Mouse (Mus musculus): ENCODE results near the gene Ldhc.
A peak's percentile ranks its signal among the peaks of the same experiment; 100 is the strongest.
"Not testable (repeated sequence)": the region's sequence is repeated elsewhere in the genome, so short reads cannot be mapped to it uniquely, and the experiment has no call there.

Gene Ldhc

DNA sequence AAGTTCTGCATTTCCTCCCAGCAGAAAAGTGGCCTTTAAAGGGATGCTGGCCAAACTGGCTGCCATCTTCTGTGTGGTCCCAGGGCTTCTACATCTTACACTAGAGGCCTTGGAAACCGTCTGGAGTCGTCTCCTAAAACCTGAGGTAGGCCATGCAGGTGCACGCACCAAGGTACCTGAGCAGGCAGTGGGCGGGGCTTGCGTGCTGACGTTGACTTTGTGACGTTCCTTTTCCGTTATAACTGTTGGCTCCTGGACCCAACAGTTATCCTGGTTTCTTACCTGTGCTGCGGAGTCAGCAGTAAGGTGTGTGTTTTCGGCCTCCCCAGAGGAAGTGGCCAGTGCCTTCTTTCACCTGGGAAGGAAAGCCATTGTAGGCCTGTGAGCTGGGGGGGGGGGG lies at the start of gene Ldhc:
Gene Ldhc (plus strand): TSS at position 208 of the 400 bp plus-strand sequence.
- DNase-seq = no peak

DNA sequence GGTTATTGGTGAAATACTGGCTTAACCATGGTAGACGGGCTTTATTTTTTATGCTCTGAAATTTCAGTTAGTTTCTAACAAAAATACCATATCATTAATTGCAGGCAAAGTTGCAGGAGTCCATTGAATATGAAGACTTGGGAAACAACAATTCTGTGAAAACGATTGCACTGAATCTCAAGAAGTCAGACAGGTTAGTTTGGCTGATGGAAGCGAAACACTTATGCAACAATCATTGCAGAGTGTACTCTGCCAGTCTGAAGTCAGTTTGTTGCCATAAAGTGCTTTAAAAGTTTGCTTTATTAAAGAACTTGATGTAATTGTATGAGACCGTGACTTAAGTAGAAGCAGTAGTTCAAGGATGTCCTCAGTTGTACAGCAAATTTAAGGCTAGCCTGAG lies 47.0 kb upstream of the Ldhc start:
- DNase-seq = no peak

DNA sequence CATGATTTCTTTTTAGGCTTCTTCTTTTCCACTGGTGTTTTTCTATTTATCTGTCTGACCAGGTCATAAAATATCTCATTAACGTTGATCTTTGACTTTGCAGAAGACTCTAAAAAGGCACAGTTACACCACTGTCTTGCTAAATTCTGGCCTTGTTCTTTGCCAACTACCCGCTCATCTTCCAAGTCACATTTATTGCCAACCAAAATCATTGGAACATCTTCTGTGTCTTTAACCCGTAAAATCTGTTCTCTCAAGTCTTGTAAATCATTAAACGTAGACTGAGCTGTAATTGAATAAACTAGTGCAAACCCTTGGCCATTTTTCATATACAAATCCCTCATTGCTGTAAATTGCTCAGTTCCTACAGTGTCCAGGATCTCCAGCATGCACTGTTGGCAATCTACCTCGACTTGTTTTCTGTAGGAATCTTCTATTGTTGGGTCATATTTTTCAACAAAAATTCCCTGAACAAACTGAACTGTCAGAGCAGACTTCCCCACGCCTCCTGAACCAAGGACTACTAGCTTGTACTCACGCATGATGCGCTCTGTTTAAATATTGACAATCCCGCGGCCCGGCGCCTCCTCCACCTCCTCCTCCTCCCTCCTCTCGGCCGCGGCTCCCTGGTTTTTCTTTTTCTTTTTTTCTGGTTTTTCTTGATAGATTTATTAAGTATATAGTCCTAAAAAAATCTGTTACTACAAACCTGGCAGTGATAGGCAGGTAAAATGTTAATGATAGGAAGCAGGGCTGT lies 39.9 kb upstream of the Ldhc start:
- DNase-seq = not testable (repeated sequence)

DNA sequence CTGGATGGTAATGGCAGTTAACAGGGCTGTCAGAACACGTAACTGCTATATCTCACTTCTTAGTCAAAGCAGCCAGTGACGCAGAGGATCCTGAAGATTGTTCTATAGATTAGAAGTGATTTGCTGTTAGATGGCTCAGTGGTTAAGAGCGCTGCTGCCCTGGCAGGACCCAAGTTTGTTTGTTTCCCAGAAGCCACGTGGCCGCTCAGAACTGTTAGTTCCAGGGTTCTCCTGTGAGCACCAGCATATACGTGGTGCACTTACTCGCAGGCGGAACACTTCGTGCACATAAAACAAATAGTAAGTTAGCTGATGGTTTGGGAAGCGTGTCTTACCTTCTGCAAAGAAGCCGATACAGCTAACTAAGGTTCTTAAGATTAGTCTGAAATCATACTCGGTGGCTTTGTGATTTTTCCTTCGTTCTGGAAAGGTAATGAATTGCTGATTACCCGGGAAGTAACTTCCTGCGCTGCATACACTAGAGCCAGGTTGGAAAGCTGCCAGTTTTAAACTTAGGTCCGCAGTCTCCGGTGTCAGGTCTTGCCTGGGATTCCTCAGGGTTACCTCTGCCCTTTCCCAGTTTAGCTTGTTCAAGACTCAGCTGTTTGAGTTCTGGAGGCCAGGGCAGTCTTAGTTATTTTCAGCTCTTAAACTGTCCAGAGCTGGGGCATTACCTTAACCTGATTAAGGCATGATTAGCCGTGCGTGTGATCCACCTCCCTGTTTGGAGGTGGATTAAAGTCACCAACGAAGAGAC lies 33.8 kb upstream of the Ldhc start:
- DNase-seq = no peak

DNA sequence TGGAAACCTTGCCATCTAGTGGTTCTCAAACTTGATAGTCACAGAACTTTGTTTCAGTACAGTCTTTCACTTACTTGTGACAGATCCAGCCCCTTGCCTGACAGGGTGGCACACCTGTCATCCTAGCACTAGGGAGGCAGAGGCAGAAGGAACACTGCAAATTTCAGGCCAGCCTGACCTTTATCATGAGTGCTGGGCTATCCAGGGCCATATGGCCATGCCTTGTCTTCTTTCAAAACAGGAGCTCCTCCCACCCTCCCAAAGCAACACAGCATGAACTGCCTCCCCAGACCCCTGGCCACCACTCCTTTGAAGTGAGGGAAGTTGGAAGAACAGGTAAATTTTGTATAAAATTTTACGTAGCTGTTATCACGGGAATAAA lies 33.2 kb upstream of the Ldhc start:
- no peak for DNase-seq

DNA sequence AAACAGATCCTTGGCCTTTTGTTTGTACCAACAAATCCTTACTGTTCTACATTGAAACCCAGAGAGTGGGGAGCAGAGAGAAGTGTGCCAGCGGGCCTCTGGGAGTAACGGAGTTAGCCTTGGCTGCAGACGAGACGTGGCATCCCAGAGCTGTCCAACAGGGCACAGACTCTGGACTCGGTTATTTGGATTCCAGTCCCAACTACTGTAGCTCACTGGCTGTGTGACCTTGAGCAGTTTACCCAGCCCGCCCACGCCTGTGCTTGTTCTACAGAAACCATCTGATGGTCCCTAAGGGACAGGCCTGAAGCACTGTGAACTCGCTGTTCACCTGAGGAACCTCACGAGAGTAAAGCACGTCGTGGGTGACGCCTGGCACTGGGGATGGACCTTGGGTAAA lies 31.1 kb upstream of the Ldhc start:
- DNase-seq = no peak

DNA sequence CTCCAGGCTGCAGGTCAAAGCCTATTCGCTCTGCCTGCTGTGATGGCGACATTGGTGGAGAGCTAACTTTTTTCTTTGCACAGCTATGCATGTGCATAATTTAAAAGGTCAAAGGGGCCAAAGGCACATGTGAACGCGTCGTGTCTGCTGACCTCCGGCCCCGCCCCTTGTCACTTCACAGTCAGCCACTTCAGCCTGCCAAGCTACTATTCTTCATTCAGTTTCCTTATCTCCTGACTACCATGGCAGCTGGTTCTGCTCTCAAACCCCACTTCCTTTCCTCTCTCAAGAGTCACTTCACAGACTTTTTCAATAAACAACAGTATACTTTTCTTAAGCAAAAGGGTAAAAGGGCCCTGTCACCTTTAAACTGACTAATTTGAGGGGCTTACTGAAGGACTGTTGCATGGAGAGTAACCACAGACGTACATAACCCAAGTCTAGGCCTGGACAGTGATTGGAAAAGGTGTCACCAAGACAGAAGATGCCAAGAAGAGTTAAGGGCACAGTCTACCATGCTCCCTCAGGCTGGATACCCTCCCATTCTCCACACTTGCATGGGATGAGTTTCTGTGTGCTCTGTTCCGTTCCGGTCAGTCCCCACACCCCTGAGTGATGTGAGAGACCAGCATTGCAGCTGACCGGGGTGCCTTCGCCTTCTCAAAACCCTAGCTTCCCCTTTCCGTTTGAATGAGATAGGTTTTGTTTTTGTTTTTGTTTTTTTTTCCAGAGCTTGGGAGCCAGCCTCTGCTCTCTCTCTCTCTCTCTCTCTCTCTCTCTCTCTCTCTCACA lies 30.0 kb upstream of the Ldhc start:
- no peak for DNase-seq

DNA sequence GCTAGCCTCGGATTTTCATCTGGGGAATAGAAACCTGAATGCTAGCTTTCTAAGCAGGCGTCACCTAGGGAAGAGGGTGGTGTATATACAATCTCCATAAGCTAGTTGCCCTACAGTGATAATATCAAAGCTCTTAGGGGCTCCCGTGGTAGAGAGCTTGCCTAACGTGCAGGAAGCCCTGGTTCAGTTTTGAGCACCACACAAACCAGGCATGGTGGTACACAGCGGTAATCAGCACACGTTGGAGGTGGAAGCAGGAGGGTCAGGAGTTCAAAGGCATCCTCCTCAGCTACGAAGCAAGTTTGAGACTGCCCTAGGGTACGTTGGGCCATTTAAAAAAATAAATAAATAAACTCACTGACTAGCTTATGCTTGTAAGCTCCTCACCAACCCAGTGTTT lies 29.3 kb upstream of the Ldhc start:
- no peak for DNase-seq

DNA sequence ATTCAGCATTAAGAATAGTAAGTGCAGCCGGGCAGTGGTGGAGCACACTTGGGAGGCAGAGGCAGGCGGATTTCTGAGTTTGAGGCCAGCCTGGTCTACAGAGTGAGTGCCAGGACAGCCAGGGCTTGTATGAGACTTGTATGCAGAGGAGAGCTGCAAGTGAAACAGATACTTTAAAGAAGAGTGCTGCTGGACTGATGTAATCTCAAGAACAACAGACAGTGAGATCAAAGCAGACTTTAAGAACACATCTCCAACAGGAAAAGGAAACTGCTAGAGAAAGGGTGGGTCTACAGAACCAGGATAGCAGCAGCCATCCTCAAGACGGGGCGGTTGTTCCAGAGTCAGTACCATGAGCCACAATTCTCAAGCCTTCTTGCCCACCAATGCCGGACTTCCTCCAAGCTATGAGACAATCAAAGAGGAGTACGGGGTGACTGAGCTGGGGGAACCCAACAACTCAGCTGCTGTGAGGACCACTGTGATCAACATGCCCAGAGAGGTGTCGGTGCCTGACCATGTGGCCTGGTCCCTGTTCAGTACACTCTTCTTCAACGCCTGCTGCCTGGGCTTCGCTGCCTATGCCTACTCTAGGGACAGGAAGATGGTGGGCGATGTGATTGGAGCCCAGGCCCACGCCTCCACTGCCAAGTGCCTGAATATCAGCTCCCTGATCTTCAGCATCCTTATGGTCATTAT lies 28.7 kb upstream of the Ldhc start:
- not testable (repeated sequence) for DNase-seq

DNA sequence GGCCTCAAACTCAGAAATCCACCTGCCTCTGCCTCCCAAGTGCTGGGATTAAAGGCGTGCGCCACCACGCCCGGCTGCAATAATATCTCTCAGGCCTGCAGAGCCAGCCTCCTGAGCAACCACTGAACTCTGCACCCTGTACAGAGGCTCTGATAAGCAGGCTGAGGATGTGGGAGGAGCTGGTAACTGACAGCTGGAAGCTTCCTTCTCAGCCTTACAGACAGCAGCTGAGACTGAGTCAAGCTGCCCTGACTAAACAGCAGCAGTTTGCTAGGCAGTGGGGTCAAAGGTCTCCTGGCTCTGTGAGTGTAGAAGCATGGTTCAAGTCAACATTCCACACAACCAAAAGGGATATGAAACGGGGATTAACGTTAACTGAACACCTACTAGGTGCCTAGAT lies 27.7 kb upstream of the Ldhc start:
- DNase-seq = no peak

DNA sequence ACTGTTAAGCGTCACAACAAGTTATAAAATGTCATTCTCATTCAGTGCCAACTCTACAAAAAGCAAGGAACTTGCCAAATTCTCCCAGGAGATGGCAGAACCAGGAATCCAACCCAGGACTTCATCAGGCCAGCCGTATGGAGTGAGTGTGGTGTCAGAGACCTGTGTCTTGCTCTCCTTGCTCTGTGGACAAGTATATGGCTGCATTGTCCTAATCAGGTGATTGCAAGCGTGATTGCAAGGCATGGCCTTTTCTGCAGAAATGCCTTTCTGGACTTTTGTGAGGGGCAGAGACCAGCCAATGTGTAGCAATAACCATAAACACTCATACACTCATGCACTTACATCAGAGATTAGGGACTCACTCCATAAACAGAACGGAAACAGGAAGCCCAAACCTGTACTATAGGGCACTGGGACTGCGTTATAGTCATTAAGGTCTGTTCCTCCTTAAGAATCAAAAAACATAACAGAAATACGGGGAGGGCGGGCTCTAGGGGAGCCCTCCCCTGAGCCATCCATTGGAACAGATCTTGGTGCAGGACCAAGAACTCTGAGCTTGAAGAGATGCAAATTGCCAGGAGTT lies 27.2 kb upstream of the Ldhc start:
- no peak for DNase-seq

DNA sequence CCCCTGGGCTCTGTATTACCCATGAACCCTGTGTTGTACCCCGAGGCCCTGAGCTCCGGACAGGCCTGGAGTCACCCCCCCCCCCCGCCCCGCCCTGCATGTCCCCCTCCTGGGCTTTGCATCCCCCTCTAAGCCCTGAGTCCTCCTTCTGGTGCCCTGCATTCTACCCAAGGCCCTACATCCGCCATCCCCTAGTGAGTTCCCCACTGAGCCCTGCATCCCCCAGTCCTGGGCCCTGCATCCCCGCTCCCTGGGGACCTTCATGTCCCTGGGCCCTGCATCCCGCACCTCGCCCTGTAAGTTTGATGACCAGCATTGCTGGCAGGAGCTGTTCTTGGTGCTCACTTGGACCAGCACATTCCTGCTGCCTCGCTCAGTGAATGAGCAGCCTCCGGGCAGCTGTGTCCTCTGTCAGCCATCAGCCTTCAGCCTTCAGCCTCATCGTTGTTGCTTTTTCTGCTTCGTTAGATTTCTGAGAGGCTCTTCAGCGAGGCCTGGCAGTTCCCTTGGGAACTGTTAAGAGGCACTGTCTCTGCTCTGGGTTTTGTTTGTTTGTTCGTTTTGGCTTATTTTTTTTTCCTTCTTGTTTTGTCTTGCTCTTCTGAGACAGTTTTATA lies 25.9 kb upstream of the Ldhc start:
- DNase-seq = no peak

DNA sequence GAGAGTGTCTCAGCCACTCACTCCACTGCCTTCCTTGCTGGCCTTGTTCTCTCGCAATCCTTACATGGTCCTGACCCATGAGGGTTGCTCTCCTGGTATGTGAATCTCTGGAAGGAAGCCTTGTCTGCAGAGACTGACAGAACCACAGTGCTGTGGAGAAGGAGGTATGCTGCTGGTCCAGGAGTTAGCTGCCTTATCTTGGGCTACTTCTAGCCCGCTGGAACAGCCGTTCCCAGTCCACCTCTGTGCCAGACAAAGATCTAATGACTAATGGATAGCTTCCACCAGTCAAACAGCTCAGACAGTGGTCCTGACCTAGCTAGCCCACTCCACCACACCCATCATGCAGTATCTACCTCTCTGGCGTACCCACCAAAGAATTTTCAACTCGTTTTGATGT lies 24.6 kb upstream of the Ldhc start:
- DNase-seq = no peak

DNA sequence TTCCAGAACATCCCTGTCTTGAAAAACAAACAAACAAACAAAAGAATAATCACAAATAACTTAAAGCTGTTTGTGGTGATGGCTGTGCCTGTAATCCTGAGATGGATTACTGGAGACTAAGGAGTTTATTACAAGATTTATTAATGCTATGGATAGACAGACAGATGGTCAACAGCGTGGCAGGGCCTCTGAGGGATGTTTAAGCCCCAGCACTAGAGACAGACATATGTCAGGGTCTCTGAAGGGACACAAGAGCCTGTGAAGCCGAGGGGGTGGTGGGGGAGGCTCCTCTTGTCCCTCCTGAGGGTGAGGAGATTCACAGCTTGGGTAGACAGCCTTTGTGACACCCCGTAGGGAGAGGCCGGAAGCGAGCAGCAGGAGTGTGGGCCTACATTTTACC lies 23.9 kb upstream of the Ldhc start:
- no peak for DNase-seq

DNA sequence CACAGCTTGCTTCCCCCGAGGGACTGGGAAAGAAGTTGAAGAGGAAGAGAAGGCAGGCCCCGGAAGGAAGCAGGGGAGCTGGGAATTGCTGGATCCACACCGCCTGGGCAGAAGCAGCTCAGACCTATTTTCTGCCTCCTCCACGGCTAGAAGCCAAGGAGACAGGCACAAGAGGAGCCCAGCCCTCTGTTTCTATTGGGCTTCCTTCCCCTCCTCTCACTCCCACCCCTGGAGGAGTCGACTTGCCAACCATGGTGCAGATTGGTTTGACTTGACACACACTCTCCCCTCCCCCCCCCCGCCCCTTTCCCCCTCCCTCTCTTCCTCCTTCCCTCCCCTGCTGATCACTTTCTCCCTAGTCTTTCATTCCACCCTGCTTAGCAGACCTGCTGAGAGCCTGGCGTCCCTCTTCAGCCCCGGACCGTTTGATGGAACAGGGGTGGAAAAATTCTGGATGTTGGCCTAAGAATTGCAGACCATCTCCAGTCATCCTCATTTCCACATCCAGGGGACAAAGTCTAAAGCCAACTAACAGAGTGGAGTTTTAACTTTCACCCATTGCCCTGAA lies 22.8 kb upstream of the Ldhc start:
- DNase-seq = no peak

DNA sequence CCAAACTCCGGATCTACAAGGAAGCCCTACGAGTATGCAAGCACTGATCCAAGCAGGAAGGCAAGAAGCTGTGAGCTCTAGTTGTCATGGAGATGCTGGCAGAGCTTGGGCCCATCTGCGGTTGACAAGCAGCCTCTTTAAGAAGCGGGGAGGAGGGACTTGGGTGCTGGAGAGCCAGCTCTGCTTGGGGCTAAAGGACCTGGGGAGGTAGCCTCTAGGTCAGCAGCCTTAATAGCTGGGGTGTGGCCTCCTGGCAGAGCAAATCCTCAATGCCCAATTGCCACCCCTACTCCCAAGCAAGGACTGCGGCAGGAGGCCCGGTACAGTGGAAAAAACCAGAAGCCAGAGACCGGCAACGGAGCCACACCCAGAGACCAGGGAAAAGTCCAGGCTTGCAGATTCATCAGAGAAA lies 22.1 kb upstream of the Ldhc start:
- DNase-seq = peak; percentile 69

DNA sequence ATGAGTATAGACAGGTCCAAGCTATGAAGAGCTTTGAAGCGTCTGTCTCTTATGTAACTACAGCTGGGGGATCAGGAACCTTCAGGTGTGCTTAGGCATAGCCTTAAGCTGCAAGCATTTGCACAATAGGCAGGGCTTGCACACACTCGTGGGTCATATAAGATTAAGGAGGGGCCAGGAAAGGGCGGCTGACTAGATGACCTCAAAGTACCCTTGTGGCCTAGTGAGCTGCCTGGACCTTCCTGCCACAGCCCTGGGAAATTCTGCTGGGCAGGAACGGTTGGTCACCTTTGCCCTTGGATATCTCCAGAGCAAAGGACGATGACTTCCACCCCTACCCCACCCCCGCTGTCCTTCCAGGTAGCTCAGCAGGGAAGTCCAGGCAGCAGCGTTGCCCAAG lies 21.6 kb upstream of the Ldhc start:
- DNase-seq = no peak

DNA sequence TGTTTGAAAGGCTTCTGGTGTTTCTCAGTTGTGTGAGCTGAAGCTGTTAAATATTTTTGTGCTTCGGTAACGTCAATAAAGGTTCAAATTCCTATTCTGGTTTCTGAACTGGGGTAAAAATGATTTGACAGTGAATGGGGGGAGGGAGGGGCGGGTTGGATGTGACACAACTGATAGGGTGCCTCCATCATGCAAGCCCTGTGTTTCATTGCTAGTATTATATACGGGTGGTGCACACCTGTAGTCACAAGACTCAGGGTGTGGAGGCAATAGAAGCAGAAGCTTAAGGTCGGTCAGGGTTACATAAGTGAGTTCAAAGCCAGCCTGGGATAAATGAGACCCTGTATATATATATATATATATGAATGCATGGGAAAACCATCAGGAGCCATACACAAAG lies 21.1 kb upstream of the Ldhc start:
- no peak for DNase-seq

DNA sequence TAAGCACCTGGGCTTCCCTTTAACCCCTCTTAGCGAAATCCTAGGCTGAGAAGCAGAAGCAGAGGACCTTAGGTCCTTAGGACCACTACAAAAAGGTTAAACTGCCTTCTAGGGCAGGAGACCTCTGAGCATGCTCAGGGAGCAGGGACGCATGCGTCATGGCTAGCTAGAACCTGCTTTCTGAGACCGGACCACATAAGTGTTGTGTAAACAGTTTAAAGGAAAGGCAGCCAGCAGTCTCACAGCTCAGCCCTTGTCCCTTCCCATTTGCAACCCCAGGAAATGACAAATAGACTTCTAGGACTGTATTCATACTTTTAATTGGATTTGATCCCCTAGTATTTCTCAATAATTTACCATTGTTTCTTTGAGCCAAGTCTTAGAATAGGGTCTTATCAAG lies 20.7 kb upstream of the Ldhc start:
- DNase-seq = no peak

DNA sequence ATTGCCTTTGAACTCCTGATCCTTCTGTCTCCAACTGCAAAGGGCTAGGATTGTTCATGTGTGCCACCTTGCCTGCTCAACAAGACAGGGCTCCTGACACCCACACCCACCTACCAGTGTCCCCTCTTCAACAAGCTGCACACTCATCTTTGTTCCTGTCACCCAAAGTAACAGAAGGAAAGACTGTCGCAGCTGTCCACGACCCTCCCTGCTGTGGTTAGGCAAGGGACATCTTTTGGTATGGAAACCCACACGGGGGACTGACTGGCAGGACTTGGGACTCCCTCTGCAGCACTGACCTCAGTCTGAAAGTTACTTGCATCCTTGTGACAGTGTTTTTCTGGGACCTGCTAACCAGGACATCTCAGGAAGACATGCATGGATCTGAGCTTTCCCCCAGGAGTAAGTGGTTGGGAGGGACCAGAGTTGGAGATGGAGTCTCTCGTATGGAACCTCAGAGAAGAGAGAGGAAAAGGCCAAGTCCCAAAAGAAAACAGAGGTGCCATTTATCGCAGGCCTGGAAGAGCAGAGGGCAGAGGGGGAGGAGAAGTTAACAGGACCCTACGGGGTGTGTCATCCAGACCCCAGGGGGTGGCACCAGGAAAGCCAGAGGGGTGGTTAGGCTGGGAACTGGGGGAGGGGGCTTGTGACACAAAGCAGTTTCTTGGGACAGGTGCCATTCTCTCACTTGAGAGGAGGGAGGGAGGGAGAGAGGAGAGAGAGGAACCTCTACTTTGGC lies 20.0 kb upstream of the Ldhc start, which contains the start of gene Ldha:
Gene Ldha (plus strand): TSS at position 689 of the 739 bp plus-strand sequence.
- DNase-seq = no peak

DNA sequence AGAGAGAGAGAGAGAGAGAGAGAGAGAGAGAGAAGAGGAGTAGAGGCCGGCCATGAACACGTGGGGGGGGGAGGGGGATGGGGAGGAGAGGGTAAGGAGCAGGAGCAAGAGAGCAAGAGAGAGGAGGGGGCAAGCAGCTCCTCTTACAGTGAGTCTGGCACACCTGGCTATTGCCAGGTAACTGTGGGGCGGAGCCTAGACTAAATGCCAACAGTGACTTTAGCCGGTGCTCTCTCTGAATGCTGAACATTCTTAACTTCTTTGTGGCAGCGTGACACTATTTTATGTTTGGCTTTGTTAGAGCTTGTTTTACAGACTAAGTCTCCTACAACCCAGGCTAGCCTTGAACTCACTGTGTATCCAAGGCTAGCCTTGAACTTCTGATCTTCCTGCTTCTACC lies 18.7 kb upstream of the Ldhc start:
- DNase-seq = no peak
